Mouse (Mus musculus) B cell, adult 2 months (primary cell): Measurements from ENCODE around the gene Bfsp2.

Experiments used
- DNase-seq, 2 experiments: peaks; one replicate each; pipeline ENCODE4 v3.0.0; 2022

Bfsp2 gene

DNA sequence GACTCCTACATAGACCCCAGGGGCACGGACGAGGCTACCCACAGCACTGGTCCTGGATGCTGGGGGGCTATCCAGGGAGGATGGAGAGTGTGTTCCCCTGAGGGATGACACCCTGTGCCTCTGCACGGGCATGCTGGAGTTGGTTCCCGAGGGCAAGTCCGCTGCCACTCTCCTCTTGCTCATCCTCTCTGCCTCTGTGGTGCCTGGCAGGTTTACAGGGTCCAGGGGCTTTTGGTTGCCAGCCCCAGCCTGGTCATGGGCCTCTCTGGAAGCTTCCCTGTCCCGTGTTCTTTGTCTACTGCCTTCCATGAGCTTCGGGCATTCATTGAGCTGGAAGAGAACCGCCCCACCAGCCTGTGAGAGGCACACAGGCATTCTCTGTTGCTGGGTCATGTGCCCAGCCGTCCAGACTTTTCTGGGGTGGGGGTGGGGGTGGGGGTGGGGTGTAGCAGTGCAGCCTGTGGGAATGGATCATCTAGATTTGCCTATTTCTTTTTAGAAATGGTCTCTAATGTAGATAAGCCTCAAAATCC lies at the start of gene Bfsp2:
Bfsp2 (minus strand) TSS at position 377 of the 533 bp plus-strand sequence.
- no peak for DNase-seq

DNA sequence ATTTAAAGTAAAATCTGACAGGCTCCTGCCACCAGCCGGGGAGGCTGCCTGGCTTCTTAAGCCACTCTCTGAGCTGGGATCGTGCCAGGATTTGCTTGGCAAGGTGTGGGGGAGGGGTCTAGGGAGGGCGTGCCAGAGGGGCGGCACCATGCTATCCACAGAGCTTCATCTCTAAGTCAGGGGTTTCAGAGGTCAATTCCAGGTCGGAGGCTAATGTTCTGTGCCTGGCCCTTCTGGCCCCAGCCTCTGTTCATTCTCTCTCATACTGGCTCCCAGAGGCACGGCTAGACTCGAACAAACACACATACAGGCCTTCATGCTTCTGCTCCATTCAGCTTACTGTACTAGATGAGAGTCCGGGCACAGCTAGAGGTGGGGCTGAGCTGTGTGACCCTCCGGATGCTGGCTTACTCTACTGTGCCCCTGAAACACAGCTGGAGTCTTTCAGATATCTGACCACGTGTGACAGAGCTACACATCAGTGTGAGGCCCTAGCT lies 44.9 kb upstream of the Bfsp2 start:
- DNase-seq: no peak

DNA sequence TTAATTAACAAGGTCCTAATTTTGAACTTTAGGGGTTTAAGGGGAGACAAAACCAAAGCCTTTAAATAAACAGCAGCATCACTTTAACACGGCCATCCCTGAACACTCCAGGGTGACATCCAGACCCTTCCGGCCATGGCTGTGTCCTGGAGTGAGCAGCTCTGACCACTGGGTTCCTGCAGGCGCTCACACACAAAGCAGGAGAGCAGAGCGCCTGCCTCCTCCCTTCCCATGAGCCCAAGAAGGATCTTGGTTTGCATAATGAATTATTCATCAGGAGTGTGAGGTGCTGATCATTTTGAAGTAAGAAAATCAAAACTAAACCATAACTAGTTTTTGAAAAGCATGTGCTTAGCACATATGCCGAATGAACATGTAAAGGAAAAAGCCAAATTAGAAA lies 44.4 kb upstream of the Bfsp2 start:
- no peak for DNase-seq

DNA sequence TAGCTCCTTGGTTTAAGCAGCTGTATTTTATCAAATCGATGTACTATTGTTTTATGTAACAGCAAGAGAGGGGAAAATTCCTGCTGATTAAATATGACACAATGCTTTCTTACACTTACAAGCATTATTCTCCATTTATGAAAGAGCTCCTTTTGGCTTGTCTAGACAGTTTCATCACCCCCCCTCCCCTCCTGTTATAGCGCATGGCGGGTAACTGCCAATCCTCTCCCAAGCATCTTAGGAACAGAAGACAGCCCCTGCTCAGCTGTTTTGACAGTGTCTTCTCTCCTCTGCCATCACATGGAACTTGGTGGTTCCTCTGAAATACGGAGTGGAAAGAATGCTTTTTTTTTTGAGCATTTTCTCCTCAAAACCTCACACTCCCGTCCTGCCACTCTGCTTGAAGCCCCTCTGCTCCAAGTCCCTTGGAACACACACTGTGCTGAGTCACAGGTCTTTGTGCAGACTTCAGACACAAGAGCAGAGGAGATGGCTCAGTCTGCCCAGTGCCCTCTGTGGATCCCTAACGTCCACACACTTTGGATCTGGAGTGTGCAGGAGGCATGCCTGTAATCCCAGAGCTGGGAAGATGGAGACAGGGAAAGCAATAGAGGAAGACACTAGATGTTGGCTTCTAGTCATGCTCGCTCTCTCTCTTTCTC lies 43.7 kb upstream of the Bfsp2 start:
- no peak for DNase-seq

DNA sequence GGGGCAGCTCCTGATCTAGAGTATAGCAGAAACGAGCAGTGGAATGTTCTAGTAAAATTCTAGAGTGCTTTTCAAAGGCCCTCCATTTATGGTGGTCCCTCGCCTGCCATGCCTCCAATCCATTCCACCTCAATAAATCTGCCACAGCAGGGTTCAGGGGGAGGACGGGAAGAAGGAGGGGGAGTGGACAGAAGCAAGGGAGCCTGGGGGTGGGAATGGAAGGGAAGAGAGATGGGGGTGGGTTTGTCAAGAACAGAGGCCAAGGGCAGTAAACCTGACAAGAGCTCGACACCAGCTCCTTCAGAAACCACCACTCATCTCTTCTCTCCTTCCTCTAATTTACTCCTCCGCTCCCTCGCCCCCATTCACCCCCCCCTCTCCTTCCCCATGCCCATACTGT lies 42.8 kb upstream of the Bfsp2 start:
- DNase-seq: no peak

DNA sequence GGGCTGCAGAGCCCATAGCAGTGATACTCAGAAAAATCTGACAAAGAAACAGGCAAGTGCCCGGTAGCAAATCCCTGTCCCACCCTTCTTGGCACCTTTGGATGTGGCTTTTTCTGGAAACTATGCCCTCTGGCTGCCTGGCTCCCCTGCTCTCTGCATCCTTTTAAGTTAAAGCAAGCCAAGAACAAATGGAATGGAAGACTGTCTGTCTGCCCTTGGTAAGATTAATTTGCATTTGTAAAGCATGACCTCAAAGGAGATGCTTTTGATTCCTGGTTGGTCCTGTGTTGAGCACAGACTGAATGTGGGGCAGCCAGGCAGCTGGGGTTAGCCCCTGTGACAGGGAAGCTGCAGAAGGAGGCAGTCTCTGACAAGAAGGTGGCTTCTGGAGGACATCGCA lies 33.7 kb upstream of the Bfsp2 start:
- DNase-seq: no peak

DNA sequence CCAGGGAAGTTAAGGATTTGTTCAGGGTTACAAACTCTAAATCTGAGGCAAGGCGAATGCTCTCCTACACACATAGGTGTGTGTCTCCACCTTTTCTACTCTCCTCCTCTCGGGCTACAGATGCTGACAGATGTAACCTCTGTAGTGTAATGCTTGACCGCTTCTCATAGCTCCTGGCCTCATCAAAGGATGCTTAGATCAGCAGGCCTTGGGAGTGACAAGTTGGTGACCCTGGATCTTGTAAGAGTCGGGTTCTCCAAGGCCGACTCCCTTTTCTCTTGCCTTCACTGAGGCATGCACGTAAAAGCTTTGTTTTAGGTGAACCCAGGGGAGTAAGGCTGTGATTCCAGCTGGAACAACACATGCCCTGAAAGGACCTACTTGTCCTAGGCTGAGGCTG lies 32.0 kb upstream of the Bfsp2 start:
- DNase-seq: no peak

DNA sequence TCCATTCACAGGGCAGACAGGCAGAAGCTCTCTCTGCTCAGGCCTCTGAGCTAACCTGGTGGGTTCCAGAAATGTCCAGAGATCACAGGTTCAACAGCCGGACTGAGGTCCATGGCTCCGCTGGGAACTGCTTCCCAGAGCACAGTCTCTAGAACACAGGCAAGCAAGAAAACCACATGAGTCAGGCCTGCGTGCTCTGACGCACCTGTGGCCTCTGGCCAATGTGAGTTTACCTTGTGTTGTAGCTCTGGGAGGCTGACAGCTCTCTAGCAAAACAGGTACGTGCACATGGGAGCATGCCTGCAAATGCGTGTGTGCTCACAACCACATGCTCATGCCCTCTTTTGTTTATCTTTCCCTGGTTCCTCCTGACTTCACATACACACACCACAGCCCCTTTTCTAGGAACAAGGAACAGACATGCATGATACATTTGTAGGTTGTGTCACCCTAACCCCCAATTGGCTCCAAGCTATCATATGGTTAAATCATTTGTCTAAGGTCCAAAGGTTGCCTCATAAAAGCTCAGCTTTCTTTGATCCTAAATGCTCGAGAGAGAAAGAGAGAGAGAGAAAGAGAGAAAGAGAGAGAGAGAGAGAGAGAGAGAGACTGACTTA lies 26.9 kb upstream of the Bfsp2 start:
- no peak for DNase-seq

DNA sequence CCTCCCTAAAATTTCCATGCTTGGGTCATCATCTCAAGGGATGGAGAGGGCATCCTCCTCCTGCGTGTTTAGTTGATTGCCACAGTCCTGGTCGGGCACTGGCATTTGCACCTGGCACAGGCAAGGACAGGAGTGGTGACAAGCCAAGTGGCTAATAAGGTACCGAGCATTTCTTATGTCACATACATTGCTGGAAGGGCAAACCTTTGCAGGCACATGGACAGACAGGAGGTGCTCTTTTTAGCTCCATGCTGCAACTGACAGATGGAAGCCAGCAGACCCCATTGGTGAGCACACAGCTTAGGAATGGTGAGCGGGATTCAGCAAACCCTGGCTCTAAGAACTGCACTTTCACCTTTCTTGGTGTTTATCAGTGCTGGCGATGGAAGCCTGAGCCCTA lies 24.8 kb upstream of the Bfsp2 start:
- DNase-seq: no peak

DNA sequence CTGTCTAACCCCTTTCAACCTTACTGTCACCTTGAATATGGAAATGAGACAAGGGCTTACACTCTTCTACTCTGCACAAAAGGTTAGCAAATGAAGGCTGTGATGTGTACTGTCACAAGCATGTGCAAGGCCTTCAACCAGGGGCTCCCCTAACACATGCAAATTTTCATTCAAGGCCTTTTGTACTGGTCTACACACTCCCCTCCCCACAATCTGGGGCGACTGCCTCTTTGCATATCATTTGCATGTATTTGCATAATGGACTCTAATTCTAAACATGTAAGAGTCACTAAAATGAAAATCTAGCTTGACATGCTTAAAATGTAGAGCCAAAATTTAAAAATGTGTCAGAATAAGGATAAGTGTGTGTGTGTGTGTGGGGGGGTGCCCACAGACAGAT lies 24.4 kb upstream of the Bfsp2 start:
- no peak for DNase-seq

DNA sequence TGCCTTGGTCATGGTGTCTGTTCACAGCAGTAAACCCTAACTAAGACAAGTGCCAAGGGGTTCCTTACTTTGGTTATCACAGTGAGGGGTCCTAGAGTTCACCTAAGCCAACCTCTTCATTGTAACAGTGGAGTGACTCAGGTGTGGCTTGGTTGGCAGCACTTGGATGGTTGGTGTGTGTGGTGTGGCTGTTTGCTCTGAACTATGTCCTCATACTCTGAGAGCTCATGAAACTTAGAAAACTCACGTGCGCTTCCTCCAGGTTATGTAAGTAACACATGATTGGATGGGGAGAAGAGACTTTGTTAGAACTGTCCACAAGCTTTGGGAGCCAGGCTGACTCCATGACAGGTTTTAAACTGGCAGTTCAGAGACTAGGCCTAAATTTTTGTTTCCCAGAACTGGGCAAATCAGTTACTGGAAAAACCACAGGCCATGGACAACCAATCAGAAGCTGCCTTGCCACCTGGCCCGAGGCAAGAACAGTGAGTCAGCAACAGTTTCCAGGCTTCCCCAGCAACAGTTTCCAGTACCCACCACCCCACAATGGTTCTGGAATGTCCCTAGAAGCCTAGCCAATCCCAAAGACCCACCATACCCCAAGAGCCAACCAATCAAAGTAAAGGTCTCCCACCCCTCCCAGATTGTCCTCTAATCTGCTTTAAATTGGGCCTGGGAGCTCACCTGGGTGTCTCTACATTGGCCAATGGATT lies 23.5 kb upstream of the Bfsp2 start:
- no peak for DNase-seq

DNA sequence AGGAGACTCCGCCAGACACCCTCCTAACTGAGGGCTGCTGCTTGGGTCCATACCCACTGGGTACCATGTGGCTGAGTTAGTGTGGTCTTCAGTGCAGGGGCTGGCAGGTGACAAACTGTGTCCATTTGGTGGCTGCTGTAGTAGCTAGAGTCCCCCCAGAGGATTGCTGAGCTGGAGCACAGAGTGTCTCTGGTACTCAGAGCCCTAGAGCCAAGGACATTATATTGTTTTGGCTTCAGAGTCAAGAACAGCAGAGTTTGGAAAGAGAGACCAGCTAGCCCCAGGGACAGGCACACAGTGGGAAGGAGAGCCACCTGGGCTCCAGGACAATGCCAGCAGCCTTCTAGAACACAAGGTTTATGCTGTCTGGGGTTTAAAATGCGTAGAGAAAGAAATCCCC lies 22.4 kb upstream of the Bfsp2 start:
- DNase-seq: no peak

DNA sequence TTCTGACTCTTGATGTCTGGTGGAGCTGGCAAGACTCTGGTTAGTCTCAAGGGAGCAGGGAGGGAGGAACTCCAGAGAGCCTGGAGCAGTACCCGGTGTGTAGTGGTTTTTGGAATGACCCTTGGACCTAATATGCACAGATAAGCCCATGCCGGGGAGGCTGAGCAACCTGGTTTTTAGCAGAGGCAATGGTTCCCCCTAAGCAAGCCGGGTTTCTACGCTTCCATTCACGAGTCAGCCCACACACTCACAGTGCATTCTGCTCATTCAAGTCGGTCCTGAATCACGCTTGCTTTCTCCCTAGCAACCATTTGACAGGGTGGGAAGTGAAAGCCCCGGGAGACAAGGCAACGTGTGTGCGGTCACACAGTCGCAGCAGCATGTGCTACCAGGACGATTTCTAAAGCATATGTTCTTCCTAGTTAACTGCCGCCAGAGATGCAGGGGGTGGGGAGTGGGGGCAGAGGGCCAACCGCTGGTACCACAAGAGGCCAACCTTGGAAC lies 21.7 kb upstream of the Bfsp2 start:
- DNase-seq: no peak

DNA sequence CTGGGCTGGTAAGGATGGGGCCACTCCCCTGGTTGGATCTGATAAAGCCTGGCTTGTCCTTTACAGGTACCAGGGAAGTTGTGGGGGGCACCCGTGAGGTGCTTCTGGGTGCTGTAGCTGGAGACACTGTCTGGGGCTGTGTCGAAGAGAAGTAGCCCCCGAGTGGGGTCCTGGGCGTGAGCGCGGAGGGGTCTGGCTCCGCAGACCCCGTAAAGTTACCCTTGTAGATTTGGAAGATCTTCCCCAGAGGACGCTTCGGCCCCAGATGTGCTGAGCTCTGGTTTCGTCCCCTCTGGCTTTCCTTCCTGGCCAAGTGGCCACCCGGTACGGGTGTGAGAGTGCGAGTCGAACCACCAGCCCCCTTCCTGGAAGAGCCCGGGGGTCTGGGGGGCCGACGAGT lies 19.1 kb upstream of the Bfsp2 start:
- no peak for DNase-seq

DNA sequence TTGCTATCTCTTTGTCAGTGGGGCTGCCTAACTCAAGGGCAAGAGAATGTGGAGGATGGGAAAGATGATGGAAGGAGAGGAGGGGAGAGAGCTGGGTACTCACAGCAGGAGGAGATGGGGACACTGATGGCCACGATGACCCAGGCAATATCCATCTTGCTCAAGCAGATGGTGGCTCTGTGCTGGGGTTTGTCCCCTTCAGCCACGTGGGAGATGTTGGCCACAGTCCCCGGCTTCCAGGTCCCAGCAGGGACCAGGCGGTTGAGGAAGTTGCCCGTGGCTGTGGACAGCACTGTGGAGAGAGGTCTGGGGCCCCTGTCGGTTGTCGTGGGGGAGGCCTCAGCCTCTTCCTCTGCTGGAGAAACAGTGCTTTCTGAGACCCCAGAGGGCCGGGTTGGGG lies 18.5 kb upstream of the Bfsp2 start:
- no peak for DNase-seq

DNA sequence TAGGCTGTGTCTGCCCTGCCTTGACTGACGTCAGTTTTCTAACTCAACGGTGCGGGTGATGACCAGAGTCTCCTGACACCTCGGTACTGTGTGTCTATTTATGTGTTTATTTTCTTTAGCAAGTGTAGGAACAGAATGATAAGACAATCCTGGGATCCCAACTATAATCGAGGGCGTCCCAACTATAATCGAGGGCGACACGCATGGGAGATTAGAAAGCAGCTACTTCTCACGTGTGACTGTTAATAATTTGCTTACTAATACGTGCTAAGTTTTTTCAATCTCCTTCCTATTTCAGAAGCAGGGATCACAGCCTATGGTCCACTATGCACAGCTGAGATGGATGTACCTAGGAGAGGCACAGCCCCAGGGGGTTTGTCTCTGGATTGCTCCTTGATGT lies 15.2 kb upstream of the Bfsp2 start:
- peak; percentile 15 to 23 for DNase-seq

DNA sequence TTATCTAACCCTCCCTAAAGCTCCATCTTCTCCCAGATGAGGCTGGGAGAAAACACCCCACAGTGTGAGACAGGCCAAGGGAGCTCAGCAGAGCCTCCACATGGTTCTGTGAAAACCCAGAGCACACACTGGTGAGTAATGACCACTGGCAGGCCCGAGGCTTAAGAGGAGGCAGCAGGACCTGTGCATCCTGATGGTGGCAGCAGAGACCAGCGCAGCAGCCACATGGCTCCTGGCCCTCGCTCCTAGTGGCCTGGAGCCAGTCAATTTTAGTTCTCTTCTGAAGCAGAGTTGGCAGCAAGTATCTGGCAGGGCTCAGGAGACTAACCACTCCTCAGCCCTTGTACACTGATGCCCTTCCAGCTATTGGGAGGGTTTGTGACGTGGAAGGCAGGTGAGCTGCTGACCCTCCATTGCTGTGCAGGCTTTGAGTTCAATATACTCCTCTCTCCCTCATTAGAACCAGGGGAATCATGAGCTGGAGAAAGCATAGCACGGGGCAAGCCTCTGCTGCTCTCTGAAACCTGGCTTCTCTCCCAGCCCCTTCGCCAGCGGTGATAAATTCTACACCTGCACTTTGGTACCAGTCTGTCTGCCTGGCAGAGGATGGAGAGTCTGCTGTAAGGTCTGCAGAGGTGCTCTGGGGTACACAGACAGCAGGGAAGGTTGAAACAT lies 14.3 kb upstream of the Bfsp2 start:
- DNase-seq: peak; percentile 58 to 61

DNA sequence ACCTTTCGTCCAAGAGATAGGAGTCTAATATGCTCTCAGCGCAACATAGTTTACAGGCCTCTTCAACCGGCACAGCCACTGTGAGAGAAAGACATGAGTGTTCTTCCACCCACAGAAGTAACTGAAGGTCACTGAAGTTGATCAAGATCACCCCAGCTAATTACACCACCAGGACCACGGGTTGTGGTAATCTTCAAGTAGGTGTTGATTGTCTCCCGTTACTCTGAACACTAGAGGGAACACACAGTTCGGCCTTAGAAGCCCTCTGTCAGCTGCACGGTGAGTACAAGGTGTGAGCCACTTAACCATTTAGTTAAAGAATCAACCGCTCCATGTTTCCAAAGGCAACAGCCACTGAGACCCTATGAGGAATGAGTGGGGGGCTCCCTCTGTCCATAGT lies 11.8 kb upstream of the Bfsp2 start:
- DNase-seq: no peak

DNA sequence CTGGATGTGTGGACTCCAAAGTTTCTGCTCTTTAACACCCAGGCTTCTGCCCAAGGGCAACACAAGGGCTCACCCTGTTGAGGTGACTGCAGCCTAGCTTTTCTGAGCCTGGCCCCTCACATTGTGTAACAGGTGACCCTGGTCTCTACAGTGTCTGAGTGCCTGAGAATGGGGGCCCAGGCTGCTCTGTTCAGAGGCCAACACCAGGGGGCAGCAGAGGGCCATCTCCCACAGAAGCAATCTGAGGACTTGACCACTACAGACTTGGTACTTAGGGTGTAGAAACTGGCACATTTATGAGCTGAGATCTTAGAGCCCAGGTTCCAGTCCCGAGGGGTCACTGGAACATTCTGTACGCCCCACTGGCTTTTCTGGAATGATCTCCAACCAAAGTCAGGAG lies 10.2 kb upstream of the Bfsp2 start:
- peak; percentile 89 to 90 for DNase-seq

DNA sequence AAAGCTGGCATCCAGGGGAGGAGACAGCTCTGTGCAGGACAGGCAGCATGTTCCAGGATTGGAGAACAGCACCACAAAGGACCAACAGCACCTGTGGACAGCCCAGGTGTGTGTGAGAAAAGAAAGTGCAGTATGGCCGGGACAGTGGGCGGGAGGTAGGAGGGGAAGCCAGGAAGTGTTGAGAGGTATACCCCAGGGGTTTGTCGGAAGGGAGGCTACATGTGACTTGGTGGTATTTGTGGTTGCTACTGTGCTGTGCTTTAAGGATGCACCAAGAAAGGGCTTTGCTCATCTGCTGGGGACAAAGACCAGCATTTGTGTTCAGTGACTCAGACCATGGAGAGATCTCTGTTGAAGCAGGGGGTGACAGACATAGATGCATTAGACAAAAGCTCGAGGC lies 9.7 kb upstream of the Bfsp2 start:
- DNase-seq: peak; percentile 77 to 83

DNA sequence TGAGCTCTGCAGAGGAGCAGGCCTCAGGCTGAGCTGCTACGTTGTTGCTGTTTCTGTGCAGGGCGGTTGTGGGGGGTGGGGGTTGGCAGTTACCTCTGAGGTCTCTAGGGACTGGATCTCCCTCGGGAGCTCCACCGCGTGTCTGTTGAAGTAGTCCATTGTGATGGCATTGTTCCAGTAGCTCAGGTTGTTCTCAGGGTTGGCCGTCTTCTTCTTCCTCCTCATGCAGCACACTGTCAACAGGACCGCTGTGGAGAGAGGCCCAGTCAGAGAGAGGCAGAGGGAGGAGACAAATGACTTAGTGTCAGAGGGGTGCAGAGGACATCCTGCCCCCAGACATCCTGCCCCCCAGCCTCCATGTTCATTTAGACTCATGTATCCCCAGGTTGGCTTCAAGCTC lies 8.9 kb upstream of the Bfsp2 start:
- DNase-seq: peak; percentile 83 to 88

DNA sequence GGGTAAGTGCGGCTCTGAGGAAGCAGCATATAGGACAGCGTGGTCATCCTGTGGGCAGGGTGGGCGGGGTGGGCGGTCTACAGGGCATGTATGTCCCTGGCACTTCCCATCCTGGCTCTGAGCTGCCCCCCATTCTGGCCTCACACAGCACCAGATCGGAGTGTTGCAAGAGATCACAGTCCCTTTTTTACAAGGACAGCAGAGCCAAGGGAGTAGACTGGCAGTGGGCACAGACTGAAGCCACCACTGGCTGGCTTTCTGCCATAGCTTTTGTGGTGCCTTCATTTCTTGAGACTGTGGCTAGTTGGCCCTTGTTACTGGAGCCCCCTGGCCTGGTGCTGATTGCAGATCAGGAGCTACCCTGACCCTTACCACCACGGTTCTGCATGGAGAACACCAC lies 6.0 kb upstream of the Bfsp2 start:
- DNase-seq: no peak

DNA sequence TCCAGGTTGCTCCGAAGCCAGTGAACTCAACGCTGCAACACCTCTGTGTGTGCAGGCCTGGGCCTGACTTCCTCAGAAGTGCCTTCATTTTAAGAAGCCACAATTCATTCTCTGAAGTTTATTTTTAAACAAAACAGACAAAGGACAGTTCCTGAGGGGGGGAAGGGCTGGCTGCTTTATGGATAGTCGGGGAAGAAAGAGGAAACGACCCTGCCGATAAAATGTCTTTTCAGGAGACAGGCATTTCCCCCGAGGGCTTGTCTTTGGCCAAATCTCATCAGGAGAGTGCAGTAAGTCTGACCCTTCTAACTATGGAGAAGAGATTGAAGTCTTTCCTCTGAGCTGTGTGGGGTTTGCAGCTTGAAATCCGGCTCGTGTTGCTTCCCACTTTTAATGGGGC lies 5.4 kb upstream of the Bfsp2 start:
- DNase-seq: no peak
